8 mouse cellular contexts compared by ENCODE assay signal in the genomic region with DNA sequence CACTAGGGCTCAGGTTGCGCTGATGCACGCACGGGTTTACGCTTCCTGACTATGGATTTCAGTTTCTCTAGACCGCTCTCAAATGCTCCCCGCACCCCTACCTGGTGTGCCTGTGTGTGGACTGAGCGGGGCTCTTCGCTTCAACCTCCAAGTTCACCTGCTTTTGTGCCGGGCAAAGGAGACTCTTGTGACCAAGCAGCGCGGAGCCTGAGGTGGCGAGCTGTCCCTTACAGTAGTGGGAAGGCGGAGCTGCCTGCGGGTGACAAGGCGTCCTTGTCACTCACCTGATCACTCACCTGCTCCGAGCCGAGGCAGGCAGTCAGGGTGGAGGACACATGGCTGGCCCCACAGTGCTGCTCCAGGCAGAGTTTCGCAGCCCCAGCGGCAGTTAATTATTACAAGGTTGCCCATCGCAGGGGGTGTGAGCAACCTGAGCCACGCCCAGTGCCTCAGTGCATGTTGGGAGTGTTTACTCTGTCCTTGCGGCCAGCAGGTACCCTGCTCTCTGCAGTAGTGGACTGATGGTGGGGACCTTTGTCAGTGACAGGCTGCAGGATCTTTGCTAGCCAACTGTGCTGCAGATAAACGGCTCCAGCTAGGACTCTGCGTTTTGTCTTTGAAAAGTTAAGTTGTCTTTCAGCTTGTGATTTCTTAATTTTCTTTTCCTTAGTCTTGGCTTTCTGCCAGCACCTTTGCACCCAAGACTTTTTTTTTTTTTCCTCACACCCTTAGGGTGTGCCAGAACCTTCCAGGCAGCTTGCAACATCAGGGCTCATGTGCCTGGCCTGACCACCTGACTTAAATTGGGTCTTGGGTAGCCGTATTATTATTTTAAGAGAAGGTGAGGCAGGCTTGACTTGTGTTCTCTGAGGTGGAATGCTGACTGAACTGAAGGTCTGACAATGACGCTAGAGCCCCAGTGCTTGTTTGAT. TPM values are rescaled to one million over a fixed set of nuclear protein-coding genes. Genes with fewer than 3 reads are reported as not detected.
A peak's percentile ranks its signal among the peaks of the same experiment; 100 is the strongest.
DNase-seq lines count a peak whose midpoint lies in the region; ATAC-seq and TF ChIP-seq lines count a peak whose summit lies in the region.

A gene (minus strand): TSS at position 372 of the 932 bp plus-strand sequence.

- peak within 1 kb of the TSS; percentile 37 for H3K9ac ChIP-seq in heart, embryonic 15.5 days

- no peak for TF ChIP-seq CTCF in cerebellum, adult 2 months (IDR thresholded peaks at IDR 0.05; ENCODE audit: borderline replicate concordance, insufficient read depth, low read depth, low read length)

- ATAC-seq in heart, embryonic 15.5 days (replicated peaks; ENCODE audit: insufficient number of reproducible peaks, insufficient read depth, low FRiP score, low read depth) = peak; percentile 60
- peak; percentile 92 for ATAC-seq in megakaryocyte progenitor cell, adult 5-6 weeks (replicated peaks; ENCODE audit: poor library complexity)

- WGBS in heart, embryonic 10.5 days = 11% methylated on average over 26 of the region's 26 CpGs
- 9% methylated on average over 26 of the region's 26 CpGs for WGBS in cerebellum, adult 2 months
- 9% methylated on average over 26 of the region's 26 CpGs for WGBS in heart, embryonic 15.5 days

- no peak for DNase-seq in heart, embryonic 10.5 days (ENCODE audit: low spot score)
- no peak for DNase-seq in heart, postnatal 36 days
- DNase-seq in cerebellum, adult 2 months = peak; percentile 33 to 39
- peak; percentile 82 to 90 for DNase-seq in kidney, postnatal 4 days
- peak; percentile 94 for DNase-seq in yolk sac, embryonic 10.5 days (ENCODE audit: low spot score)
- no peak for DNase-seq in right cerebral cortex, postnatal 4 days

- H3K4me1 ChIP-seq in heart, embryonic 10.5 days = peaks cover 10% of the 10 kb centered on the region; the same call in 1 of the 2 replicates
- H3K4me1 ChIP-seq in cerebellum, adult 2 months (ENCODE audit: control insufficient read depth, insufficient read depth, low read length) = no peaks in the 10 kb centered on the region
- H3K4me1 ChIP-seq in heart, embryonic 15.5 days (replicated peaks) = peaks cover 9% of the 10 kb centered on the region; the same call in 1 of the 2 replicates

- TF ChIP-seq POLR2A in cerebellum, adult 2 months (IDR thresholded peaks at IDR 0.05; ENCODE audit: borderline replicate concordance, insufficient read depth, low read length) = no peak

- no peaks in the 10 kb centered on the region for H3K9me3 ChIP-seq in heart, embryonic 10.5 days
- no peaks in the 10 kb centered on the region for H3K9me3 ChIP-seq in heart, embryonic 15.5 days (replicated peaks)

- H3K27ac ChIP-seq in heart, embryonic 10.5 days = peak within 1 kb of the TSS; percentile 69
- H3K27ac ChIP-seq in cerebellum, adult 2 months (ENCODE audit: insufficient read depth, low read length) = no peak within 1 kb of the TSS
- H3K27ac ChIP-seq in heart, embryonic 15.5 days = no peak within 1 kb of the TSS

- peaks cover 4% of the 10 kb centered on the region; the same call in 1 of the 2 replicates for H3K27me3 ChIP-seq in heart, embryonic 10.5 days (ENCODE audit: insufficient read depth, poor library complexity, severe bottlenecking)
- H3K27me3 ChIP-seq in cerebellum, adult 2 months (ENCODE audit: control insufficient read depth, insufficient read depth, low read length) = no peaks in the 10 kb centered on the region
- H3K27me3 ChIP-seq in heart, embryonic 15.5 days = peaks cover 3% of the 10 kb centered on the region; the same call in 1 of the 2 replicates

- intact Hi-C loops in heart, postnatal 36 days (cut with DNase I) = no loop called here

- H3K36me3 ChIP-seq in heart, embryonic 10.5 days = no peaks in the 10 kb centered on the region
- H3K36me3 ChIP-seq in heart, embryonic 15.5 days = no peaks in the 10 kb centered on the region

- H3K4me3 ChIP-seq in heart, embryonic 10.5 days = peak within 1 kb of the TSS; percentile 69
- peak within 1 kb of the TSS; percentile 75 for H3K4me3 ChIP-seq in cerebellum, adult 2 months (replicated peaks; ENCODE audit: insufficient read depth, low read depth, low read length)
- peak within 1 kb of the TSS; percentile 57 for H3K4me3 ChIP-seq in heart, embryonic 15.5 days

- peak within 1 kb of the TSS; percentile 92 for H3K4me2 ChIP-seq in heart, embryonic 15.5 days

RNA-seq across cellular contexts. Expression of the gene that starts here (rescaled TPM):
- 0.54 and 1.8 TPM in 2 replicates for polyA plus RNA-seq in heart, embryonic 10.5 days (2016; fragmentation: Nextera tagmentation; extraction: Ambion mirVana)
- total RNA-seq in heart, postnatal 36 days (2021) = not detected
- polyA plus RNA-seq in cerebellum, adult 2 months (2012; rRNA removed) = 5.0 and 5.1 TPM in 2 replicates
- polyA plus RNA-seq in heart, embryonic 15.5 days (2015; fragmentation: Nextera tagmentation; extraction: Ambion mirVana) = 0.49 and 2.4 TPM in 2 replicates
- total RNA-seq in megakaryocyte progenitor cell, adult 5-6 weeks (2015) = 0.52 TPM in 1 of 2 replicates, not detected in the other
- total RNA-seq in megakaryocyte progenitor cell, adult 5-6 weeks (2017) = not detected in 2 replicates

Comparison
In these comparisons a context has a peak if more than half of its experiments do, and no peak if none do; other contexts are left out.
1. Peak in ATAC-seq in megakaryocyte progenitor cell, adult 5-6 weeks; RNA of the gene not detected or under 1 TPM.
2. DNase-seq: peak in cerebellum, adult 2 months (2 of 2), kidney, postnatal 4 days (2 of 2) and yolk sac, embryonic 10.5 days (single experiment); none in heart, embryonic 10.5 days (single experiment), heart, postnatal 36 days (0 of 2) and right cerebral cortex, postnatal 4 days (single experiment).
3. Peak in every context shown above with its lines, with median percentiles within 50 percentile points of each other: H3K4me3 ChIP-seq.